Comparison of ENCODE assay signal across 16 mouse cellular contexts in the genomic region with DNA sequence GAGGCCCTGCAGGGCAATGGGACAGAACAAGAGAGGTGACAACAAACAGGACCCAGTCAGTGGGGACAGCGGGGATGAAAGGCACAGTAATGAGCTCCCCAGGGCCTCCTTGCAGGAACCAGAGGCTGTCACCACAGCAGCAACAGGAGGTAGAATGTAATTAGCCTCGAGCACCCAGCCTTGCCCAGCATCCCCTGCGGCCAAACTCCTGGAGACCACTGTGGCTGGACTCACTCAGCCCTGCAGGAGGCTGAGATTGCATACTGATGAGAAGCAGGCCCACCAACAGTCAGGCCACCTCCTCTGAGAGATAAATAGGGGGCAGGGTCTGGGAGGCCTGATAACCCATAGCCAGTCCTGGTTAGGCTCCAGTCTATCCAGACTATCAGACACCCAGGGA. TPM values are rescaled to one million over a fixed set of nuclear protein-coding genes. Genes with fewer than 3 reads are reported as not detected.
A peak's percentile ranks its signal among the peaks of the same experiment; 100 is the strongest.
DNase-seq lines count a peak whose midpoint lies in the region; ATAC-seq and TF ChIP-seq lines count a peak whose summit lies in the region.
"Had no signal": no experiment of that assay in that cellular context is flagged by ENCODE, and none has a peak within 500 bp of the region (broad histone marks: within the 10 kb centered on the region; RNA-seq: fewer than 3 reads in every experiment).

No protein-coding gene starts in this region.

- H3K9me3 ChIP-seq in forebrain, embryonic 15.5 days = no peaks in the 10 kb centered on the region
- H3K9me3 ChIP-seq in forebrain, postnatal 0 days (ENCODE audit: low read length) = no peaks in the 10 kb centered on the region
- no peaks in the 10 kb centered on the region for H3K9me3 ChIP-seq in kidney, embryonic 16.5 days (ENCODE audit: low read length)
- H3K9me3 ChIP-seq in embryonic facial prominence, embryonic 15.5 days (replicated peaks) = no peaks in the 10 kb centered on the region
- H3K9me3 ChIP-seq in midbrain, embryonic 14.5 days (ENCODE audit: control insufficient read depth, low read length) = no peaks in the 10 kb centered on the region
- H3K9me3 ChIP-seq: hindbrain, embryonic 15.5 days; neural tube, embryonic 12.5 days had no signal

- H3K9ac ChIP-seq in forebrain, embryonic 15.5 days (replicated peaks) = no peak overlapping the region
- H3K9ac ChIP-seq in forebrain, postnatal 0 days = no peak overlapping the region
- peak overlapping the region; percentile 38; the same call in 1 of the 2 replicates for H3K9ac ChIP-seq in kidney, embryonic 16.5 days (replicated peaks; ENCODE audit: low read length)
- no peak overlapping the region for H3K9ac ChIP-seq in embryonic facial prominence, embryonic 15.5 days
- H3K9ac ChIP-seq in midbrain, embryonic 14.5 days (replicated peaks; ENCODE audit: low read length) = no peak overlapping the region
- H3K9ac ChIP-seq: hindbrain, embryonic 15.5 days; lung, embryonic 14.5 days; neural tube, embryonic 12.5 days had no signal

- no peak for ATAC-seq in forebrain, embryonic 15.5 days (replicated peaks)
- ATAC-seq in forebrain, postnatal 0 days = no peak
- peak; percentile 8; the same call in 1 of the 2 replicates for ATAC-seq in kidney, embryonic 16.5 days (ENCODE audit: low FRiP score, low TSS enrichment)
- ATAC-seq in embryonic facial prominence, embryonic 15.5 days (ENCODE audit: insufficient number of reproducible peaks, low FRiP score, low TSS enrichment, low read depth) = peak; percentile 20; the same call in 1 of the 2 replicates
- ATAC-seq in midbrain, embryonic 14.5 days (ENCODE audit: low FRiP score, low TSS enrichment) = 0 out of 2 replicates have a peak, but pooled peaks have one; percentile 22

- 23% methylated on average over 3 of the region's 3 CpGs for WGBS in forebrain, embryonic 15.5 days
- WGBS in forebrain, postnatal 0 days = 17% methylated on average over 3 of the region's 3 CpGs
- 15% methylated on average over 3 of the region's 3 CpGs for WGBS in kidney, embryonic 16.5 days
- 37% methylated on average over 3 of the region's 3 CpGs for WGBS in embryonic facial prominence, embryonic 15.5 days
- WGBS in midbrain, embryonic 14.5 days = 10% methylated on average over 3 of the region's 3 CpGs

- no peak overlapping the region for H3K4me2 ChIP-seq in forebrain, embryonic 15.5 days (replicated peaks)
- H3K4me2 ChIP-seq in forebrain, postnatal 0 days (ENCODE audit: low read depth) = no peak overlapping the region
- no peak overlapping the region for H3K4me2 ChIP-seq in kidney, embryonic 16.5 days (replicated peaks; ENCODE audit: low read depth, low read length)
- no peak overlapping the region for H3K4me2 ChIP-seq in embryonic facial prominence, embryonic 15.5 days (replicated peaks)
- no peak overlapping the region for H3K4me2 ChIP-seq in midbrain, embryonic 14.5 days (ENCODE audit: low read length)
- H3K4me2 ChIP-seq: hindbrain, embryonic 15.5 days; lung, embryonic 14.5 days; neural tube, embryonic 12.5 days had no signal

- H3K4me1 ChIP-seq in forebrain, embryonic 15.5 days = peaks cover 24% of the 10 kb centered on the region
- H3K4me1 ChIP-seq in forebrain, postnatal 0 days (ENCODE audit: insufficient read depth) = no peaks in the 10 kb centered on the region
- peaks cover 42% of the 10 kb centered on the region for H3K4me1 ChIP-seq in kidney, embryonic 16.5 days (ENCODE audit: insufficient read depth, low read length)
- peaks cover 19% of the 10 kb centered on the region for H3K4me1 ChIP-seq in embryonic facial prominence, embryonic 15.5 days
- H3K4me1 ChIP-seq in midbrain, embryonic 14.5 days (ENCODE audit: control insufficient read depth, insufficient read depth, low read length) = peaks cover 10% of the 10 kb centered on the region; the same call in 1 of the 2 replicates

- no peak for DNase-seq in forebrain, postnatal 0 days
- no peak for DNase-seq in kidney, postnatal 25 days
- DNase-seq in midbrain, embryonic 14.5 days = peak; percentile 44
- no peak for DNase-seq in lung, postnatal 4 days
- no peak for DNase-seq in spleen, postnatal 4 days (ENCODE audit: low spot score in 2 of 2)
- DNase-seq: adrenal gland, postnatal 25 days; lung, embryonic 14.5 days; right cerebral cortex, postnatal 4 days had no signal

- no peak for TF ChIP-seq CTCF in forebrain, postnatal 0 days (IDR thresholded peaks at IDR 0.05; ENCODE audit: low read depth)

- H3K27me3 ChIP-seq in forebrain, embryonic 15.5 days = no peaks in the 10 kb centered on the region
- H3K27me3 ChIP-seq in forebrain, postnatal 0 days (ENCODE audit: insufficient read depth, low read length) = no peaks in the 10 kb centered on the region
- H3K27me3 ChIP-seq in kidney, embryonic 16.5 days (ENCODE audit: insufficient read depth, low read length) = no peaks in the 10 kb centered on the region
- H3K27me3 ChIP-seq in embryonic facial prominence, embryonic 15.5 days = no peaks in the 10 kb centered on the region
- no peaks in the 10 kb centered on the region for H3K27me3 ChIP-seq in midbrain, embryonic 14.5 days (ENCODE audit: control insufficient read depth, insufficient read depth, low read length)
- H3K27me3 ChIP-seq: hindbrain, embryonic 15.5 days; neural tube, embryonic 12.5 days had no signal

- H3K4me3 ChIP-seq in forebrain, embryonic 15.5 days = no peak overlapping the region
- no peak overlapping the region for H3K4me3 ChIP-seq in forebrain, postnatal 0 days (ENCODE audit: low read depth, low read length)
- H3K4me3 ChIP-seq in kidney, embryonic 16.5 days (ENCODE audit: low read length) = no peak overlapping the region
- no peak overlapping the region for H3K4me3 ChIP-seq in embryonic facial prominence, embryonic 15.5 days (replicated peaks)
- H3K4me3 ChIP-seq in midbrain, embryonic 14.5 days (replicated peaks; ENCODE audit: low read depth, low read length) = no peak overlapping the region
- H3K4me3 ChIP-seq: hindbrain, embryonic 15.5 days; neural tube, embryonic 12.5 days had no signal

- H3K27ac ChIP-seq in forebrain, embryonic 15.5 days (replicated peaks) = 0 out of 2 replicates have a peak overlapping the region, but pooled peaks have one; percentile 29
- H3K27ac ChIP-seq in forebrain, postnatal 0 days (ENCODE audit: low read depth, low read length) = no peak overlapping the region
- H3K27ac ChIP-seq in kidney, embryonic 16.5 days (ENCODE audit: low read length) = peak overlapping the region; percentile 49; the same call in 1 of the 2 replicates
- H3K27ac ChIP-seq in embryonic facial prominence, embryonic 15.5 days (replicated peaks) = no peak overlapping the region
- H3K27ac ChIP-seq in midbrain, embryonic 14.5 days (replicated peaks; ENCODE audit: low read depth, low read length) = no peak overlapping the region
- H3K27ac ChIP-seq: hindbrain, embryonic 15.5 days; neural tube, embryonic 12.5 days had no signal

- no peaks in the 10 kb centered on the region for H3K36me3 ChIP-seq in forebrain, embryonic 15.5 days
- H3K36me3 ChIP-seq in forebrain, postnatal 0 days (ENCODE audit: insufficient read depth) = peaks cover 3% of the 10 kb centered on the region; the same call in 1 of the 2 replicates
- no peaks in the 10 kb centered on the region for H3K36me3 ChIP-seq in kidney, embryonic 16.5 days (ENCODE audit: insufficient read depth, low read length)
- H3K36me3 ChIP-seq in embryonic facial prominence, embryonic 15.5 days = no peaks in the 10 kb centered on the region
- H3K36me3 ChIP-seq in midbrain, embryonic 14.5 days (ENCODE audit: control insufficient read depth, insufficient read depth, low read length) = no peaks in the 10 kb centered on the region
- H3K36me3 ChIP-seq: hindbrain, embryonic 15.5 days; neural tube, embryonic 12.5 days had no signal

RNA-seq across cellular contexts. Expression of a gene that starts 4.5 kb away (rescaled TPM):
- 0.46 and 0.47 TPM in 2 replicates for polyA plus RNA-seq in forebrain, embryonic 15.5 days (2015; fragmentation: Nextera tagmentation; extraction: Ambion mirVana)
- 0.29 and 0.54 TPM in 2 replicates for total RNA-seq in forebrain, postnatal 0 days (2014; rRNA removed)
- polyA plus RNA-seq in forebrain, postnatal 0 days (2015; fragmentation: Nextera tagmentation; extraction: Ambion mirVana) = 0.31 and 0.38 TPM in 2 replicates
- 0.49 and 0.81 TPM in 2 replicates for polyA plus RNA-seq in kidney, embryonic 16.5 days (2015; fragmentation: Nextera tagmentation; extraction: Ambion mirVana)
- polyA plus RNA-seq in embryonic facial prominence, embryonic 15.5 days (2015; fragmentation: Nextera tagmentation; extraction: Ambion mirVana) = 7.3 and 10.7 TPM in 2 replicates
- 0.29 and 0.43 TPM in 2 replicates for polyA plus RNA-seq in midbrain, embryonic 14.5 days (2014; fragmentation: Nextera tagmentation; extraction: Ambion mirVana)

RNA-seq across cellular contexts. Expression of a gene that starts 28.3 kb away (rescaled TPM):
- 15.5 and 15.9 TPM in 2 replicates for polyA plus RNA-seq in forebrain, embryonic 15.5 days (2015; fragmentation: Nextera tagmentation; extraction: Ambion mirVana)
- 35.8 and 39.2 TPM in 2 replicates for total RNA-seq in forebrain, postnatal 0 days (2014; rRNA removed)
- 21.3 and 22.6 TPM in 2 replicates for polyA plus RNA-seq in forebrain, postnatal 0 days (2015; fragmentation: Nextera tagmentation; extraction: Ambion mirVana)
- polyA plus RNA-seq in kidney, embryonic 16.5 days (2015; fragmentation: Nextera tagmentation; extraction: Ambion mirVana) = 17.4 and 19.5 TPM in 2 replicates
- polyA plus RNA-seq in embryonic facial prominence, embryonic 15.5 days (2015; fragmentation: Nextera tagmentation; extraction: Ambion mirVana) = 9.2 and 11.2 TPM in 2 replicates
- polyA plus RNA-seq in midbrain, embryonic 14.5 days (2014; fragmentation: Nextera tagmentation; extraction: Ambion mirVana) = 9.8 and 9.9 TPM in 2 replicates

RNA-seq across cellular contexts. Expression of a gene that starts 30.5 kb away (rescaled TPM):
- 15.8 and 15.9 TPM in 2 replicates for polyA plus RNA-seq in forebrain, embryonic 15.5 days (2015; fragmentation: Nextera tagmentation; extraction: Ambion mirVana)
- 37.4 and 47.3 TPM in 2 replicates for total RNA-seq in forebrain, postnatal 0 days (2014; rRNA removed)
- polyA plus RNA-seq in forebrain, postnatal 0 days (2015; fragmentation: Nextera tagmentation; extraction: Ambion mirVana) = 5.7 and 11.1 TPM in 2 replicates
- polyA plus RNA-seq in kidney, embryonic 16.5 days (2015; fragmentation: Nextera tagmentation; extraction: Ambion mirVana) = 15.2 and 18.5 TPM in 2 replicates
- 7.2 and 9.8 TPM in 2 replicates for polyA plus RNA-seq in embryonic facial prominence, embryonic 15.5 days (2015; fragmentation: Nextera tagmentation; extraction: Ambion mirVana)
- 20.3 and 21.0 TPM in 2 replicates for polyA plus RNA-seq in midbrain, embryonic 14.5 days (2014; fragmentation: Nextera tagmentation; extraction: Ambion mirVana)

RNA-seq across cellular contexts. Expression of a gene that starts 49.5 kb away (rescaled TPM):
- 0.15 and 0.42 TPM in 2 replicates for polyA plus RNA-seq in forebrain, embryonic 15.5 days (2015; fragmentation: Nextera tagmentation; extraction: Ambion mirVana)
- total RNA-seq in forebrain, postnatal 0 days (2014; rRNA removed) = 0.08 and 0.19 TPM in 2 replicates
- 0.26 and 0.63 TPM in 2 replicates for polyA plus RNA-seq in forebrain, postnatal 0 days (2015; fragmentation: Nextera tagmentation; extraction: Ambion mirVana)
- polyA plus RNA-seq in kidney, embryonic 16.5 days (2015; fragmentation: Nextera tagmentation; extraction: Ambion mirVana) = 0.06 and 0.09 TPM in 2 replicates
- polyA plus RNA-seq in embryonic facial prominence, embryonic 15.5 days (2015; fragmentation: Nextera tagmentation; extraction: Ambion mirVana) = not detected in 2 replicates
- polyA plus RNA-seq in midbrain, embryonic 14.5 days (2014; fragmentation: Nextera tagmentation; extraction: Ambion mirVana) = 0.12 and 0.32 TPM in 2 replicates
- total RNA-seq: megakaryocyte-erythroid progenitor cell, adult 5-6 weeks had no signal
- polyA plus RNA-seq: C2C12; kidney, adult 2 months; lung, embryonic 14.5 days had no signal

Comparison
In these comparisons a context has a peak if more than half of its experiments do, and no peak if none do; other contexts are left out.
1. H3K27ac ChIP-seq: peak in forebrain, embryonic 15.5 days (single experiment) and kidney, embryonic 16.5 days (single experiment); none in forebrain, postnatal 0 days (single experiment), embryonic facial prominence, embryonic 15.5 days (single experiment) and midbrain, embryonic 14.5 days (single experiment).
2. ATAC-seq: peak in kidney, embryonic 16.5 days (single experiment), embryonic facial prominence, embryonic 15.5 days (single experiment) and midbrain, embryonic 14.5 days (single experiment); none in forebrain, embryonic 15.5 days (single experiment) and forebrain, postnatal 0 days (single experiment).